Mouse (Mus musculus) midbrain, embryonic 12.5 days (tissue): ENCODE data around the gene Clba1. TPM values are rescaled to one million over a fixed set of nuclear protein-coding genes. Genes with fewer than 3 reads are reported as not detected.

Experiments used
- ATAC-seq: fragments of 200-750 bp; cut with Nextera tagmentation; 2 replicates; pipeline ENCODE4 v1.8.0; 2017; ENCODE audit warnings: low read depth, moderate TSS enrichment, moderate library complexity; ENCODE audit not compliant: low FRiP score
- H3K27ac ChIP-seq: fragments of 300-500 bp; sonication (generic); replicated peaks from 2 replicates; pipeline ENCODE4 v1.5.1; 2016; ENCODE audit warnings: mild to moderate bottlenecking
- H3K27me3 ChIP-seq: fragments of 300-500 bp; sonication (generic); 2 replicates; pipeline ENCODE4 v1.6.1; 2016; ENCODE audit warnings: mild to moderate bottlenecking
- H3K36me3 ChIP-seq: fragments of 300-500 bp; sonication (generic); 2 replicates; pipeline ENCODE4 v1.6.1; 2016
- H3K4me1 ChIP-seq: fragments of 300-500 bp; sonication (generic); 2 replicates; pipeline ENCODE4 v1.6.1; 2016
- H3K4me2 ChIP-seq: fragments of 300-500 bp; sonication (generic); replicated peaks from 2 replicates; pipeline ENCODE4 v1.6.1; 2016; ENCODE audit warnings: mild to moderate bottlenecking, moderate library complexity
- H3K4me3 ChIP-seq: fragments of 300-500 bp; sonication (generic); 2 replicates; pipeline ENCODE4 v1.5.1; 2016; ENCODE audit warnings: mild to moderate bottlenecking
- H3K9ac ChIP-seq: fragments of 300-500 bp; sonication (generic); replicated peaks from 2 replicates; pipeline ENCODE4 v1.6.1; 2016; ENCODE audit warnings: mild to moderate bottlenecking, moderate library complexity
- H3K9me3 ChIP-seq: fragments of 300-500 bp; sonication (generic); 2 replicates; pipeline ENCODE4 v1.6.1; 2016; ENCODE audit warnings: mild to moderate bottlenecking
- WGBS: fragments of 180-500 bp; shearing (Covaris S2); methylation state at CpG from one replicate; pipeline ENCODE4 v1.1.7; 2016; 5-methylcytosine and 5-hydroxymethylcytosine counted together
- polyA plus RNA-seq: library from polyadenylated mRNA; unstranded; fragments of >200 nt; fragmentation: Nextera tagmentation; extraction: Ambion mirVana; gene quantifications from 2 replicates; pipeline ENCODE4 v1.2.1, GENCODE M21; 2016

Clba1 gene
- polyA plus RNA-seq, 1 experiment from 2014 or later: 16.7 TPM

DNA sequence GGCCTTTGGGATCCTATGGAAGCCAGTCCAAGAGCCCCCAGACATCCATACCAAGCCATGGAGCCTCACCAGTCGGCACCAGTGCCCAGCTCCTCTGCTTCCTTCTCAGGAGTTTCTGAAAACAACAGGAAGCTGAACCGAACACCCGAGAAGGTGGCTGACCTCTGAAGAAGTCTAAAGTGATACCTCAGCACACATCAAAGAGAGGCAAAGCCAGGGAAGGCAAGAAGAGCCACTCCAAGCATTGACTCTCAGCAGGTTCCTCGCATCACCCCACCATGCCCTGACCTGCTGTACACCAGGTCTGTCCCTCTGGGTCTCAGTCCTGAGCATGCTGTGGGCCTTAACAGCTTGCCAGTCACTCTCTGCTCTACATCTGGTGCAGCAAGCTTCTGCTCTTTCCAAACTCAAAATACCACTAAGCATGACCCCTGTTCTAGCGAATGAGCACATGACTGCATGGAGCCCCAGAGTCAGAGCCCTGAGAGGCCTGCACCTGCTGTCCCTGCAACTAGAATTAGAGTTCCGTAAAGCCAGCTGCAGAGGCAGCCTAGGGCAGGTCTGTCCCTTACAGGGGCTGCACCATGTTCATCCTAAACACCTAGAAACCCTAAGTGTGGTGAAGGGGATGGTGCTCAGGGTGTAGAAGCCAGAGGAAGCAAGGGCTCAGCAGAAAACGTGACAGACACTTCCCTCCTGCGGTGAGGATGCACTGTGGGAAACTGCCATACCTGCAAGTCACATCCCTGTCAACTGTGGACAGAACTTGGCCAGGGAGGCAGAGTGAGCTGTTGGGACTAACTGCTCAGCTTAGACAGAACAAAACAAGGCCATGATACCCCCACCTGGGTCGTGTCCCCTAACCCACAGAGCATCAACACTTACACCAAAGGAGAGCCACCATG, 48.5 kb downstream of the Clba1 start:
- no peak overlapping the region for H3K9ac ChIP-seq
- H3K4me2 ChIP-seq: no peak overlapping the region
- WGBS: 69% methylated on average over 9 of the region's 9 CpGs
- H3K36me3 ChIP-seq: no peaks in the 10 kb centered on the region
- H3K27ac ChIP-seq: no peak overlapping the region
- no peaks in the 10 kb centered on the region for H3K4me1 ChIP-seq
- H3K27me3 ChIP-seq: no peaks in the 10 kb centered on the region; the same call in 1 of the 2 replicates
- no peak overlapping the region for H3K4me3 ChIP-seq
- no peak for ATAC-seq
- H3K9me3 ChIP-seq: no peaks in the 10 kb centered on the region

DNA sequence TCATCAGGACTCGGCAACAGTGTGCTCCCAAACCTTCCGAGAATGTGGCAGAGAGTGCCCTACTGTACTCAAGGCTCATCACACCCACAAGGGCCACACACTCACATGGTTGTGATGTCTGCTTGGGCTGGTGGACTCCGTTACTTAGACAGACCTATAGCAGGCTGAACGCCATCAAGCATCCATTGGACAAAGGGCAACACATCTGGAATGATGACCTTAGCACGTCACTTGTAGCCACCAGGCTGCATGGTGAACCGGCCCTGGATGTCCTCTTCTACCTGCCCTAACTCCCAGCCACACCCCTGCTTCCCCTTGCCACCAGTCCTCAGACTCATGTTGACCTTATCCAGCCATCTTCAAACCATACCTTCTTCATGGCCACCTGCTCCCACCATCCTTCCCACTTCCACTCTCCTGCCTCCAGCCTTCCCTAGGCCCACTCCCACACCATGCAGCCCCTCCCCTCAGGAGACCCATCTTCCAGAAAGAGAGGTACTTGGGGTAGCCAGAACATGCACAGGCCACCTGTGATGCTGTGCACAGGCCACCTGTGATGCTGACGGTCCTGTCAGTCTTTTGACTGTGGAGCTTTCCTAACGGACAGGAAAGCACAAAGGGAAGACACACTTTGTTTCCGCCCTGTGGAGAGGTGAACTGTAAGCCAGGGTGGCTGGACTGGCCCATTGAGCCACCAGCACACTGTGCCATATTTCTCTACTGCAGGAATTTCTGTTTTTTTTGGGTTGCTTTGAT, 50.0 kb downstream of the Clba1 start:
- no peaks in the 10 kb centered on the region for H3K9me3 ChIP-seq
- H3K9ac ChIP-seq: no peak overlapping the region
- ATAC-seq: no peak
- no peaks in the 10 kb centered on the region for H3K27me3 ChIP-seq
- no peak overlapping the region for H3K27ac ChIP-seq
- H3K4me2 ChIP-seq: no peak overlapping the region
- H3K36me3 ChIP-seq: no peaks in the 10 kb centered on the region
- no peak overlapping the region for H3K4me3 ChIP-seq
- no peaks in the 10 kb centered on the region for H3K4me1 ChIP-seq
- WGBS: 88% methylated on average over 9 of the region's 9 CpGs

DNA sequence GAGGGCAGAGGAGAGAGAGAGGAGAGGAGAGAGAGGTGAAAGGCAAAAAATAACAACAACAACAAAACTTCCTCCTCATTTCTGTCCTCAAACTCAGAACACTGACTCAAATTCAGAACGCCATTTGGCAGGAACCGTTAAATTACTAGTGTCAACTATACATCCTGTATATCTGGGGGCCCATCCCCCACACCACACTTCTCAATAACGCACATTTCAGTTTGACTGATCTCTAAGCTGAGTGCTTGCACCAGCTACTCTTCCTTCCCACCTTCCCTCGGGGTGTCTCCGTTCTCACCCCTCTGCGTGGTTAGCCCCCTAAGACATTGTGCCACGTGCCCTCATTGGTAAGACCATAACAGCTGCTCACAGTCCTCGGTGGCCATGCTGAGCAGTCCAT, 51.2 kb downstream of the Clba1 start:
- Histone ChIP-seq H3K36me3 (no peaks in the 10 kb centered on the region), H3K4me1 (no peaks in the 10 kb centered on the region), H3K4me3 (no peak overlapping the region), H3K27me3 (no peaks in the 10 kb centered on the region), H3K27ac (no peak overlapping the region), H3K4me2 (no peak overlapping the region), H3K9me3 (no peaks in the 10 kb centered on the region), H3K9ac (no peak overlapping the region)
- no peak for ATAC-seq
- WGBS: 83% methylated on average over 8 of the region's 8 CpGs

DNA sequence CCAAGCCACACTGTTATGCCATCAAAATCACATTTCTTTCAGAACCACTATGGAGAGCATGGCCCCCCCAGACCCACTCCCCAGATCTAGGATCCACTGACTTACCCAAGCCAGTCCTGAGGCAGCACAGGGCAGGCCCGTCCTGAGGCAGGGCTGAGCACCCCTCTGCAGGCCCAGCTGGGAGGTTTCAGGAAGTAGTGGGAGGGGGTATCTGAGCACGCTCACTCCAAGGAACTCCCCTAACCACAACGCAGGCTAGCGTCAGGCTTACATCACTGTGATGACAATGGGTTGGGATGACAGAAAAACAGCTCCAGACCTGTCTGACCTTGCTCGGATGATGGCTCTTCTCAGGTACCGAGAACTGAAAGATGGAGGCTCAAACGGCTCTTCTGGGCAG, 52.0 kb downstream of the Clba1 start:
- Histone ChIP-seq H3K9me3 (no peaks in the 10 kb centered on the region), H3K4me2 (no peak overlapping the region), H3K27ac (no peak overlapping the region), H3K4me1 (no peaks in the 10 kb centered on the region), H3K27me3 (peaks cover 5% of the 10 kb centered on the region; the same call in 1 of the 2 replicates), H3K36me3 (no peaks in the 10 kb centered on the region), H3K9ac (no peak overlapping the region), H3K4me3 (no peak overlapping the region)
- ATAC-seq: no peak
- WGBS: 78% methylated on average over 7 of the region's 7 CpGs

DNA sequence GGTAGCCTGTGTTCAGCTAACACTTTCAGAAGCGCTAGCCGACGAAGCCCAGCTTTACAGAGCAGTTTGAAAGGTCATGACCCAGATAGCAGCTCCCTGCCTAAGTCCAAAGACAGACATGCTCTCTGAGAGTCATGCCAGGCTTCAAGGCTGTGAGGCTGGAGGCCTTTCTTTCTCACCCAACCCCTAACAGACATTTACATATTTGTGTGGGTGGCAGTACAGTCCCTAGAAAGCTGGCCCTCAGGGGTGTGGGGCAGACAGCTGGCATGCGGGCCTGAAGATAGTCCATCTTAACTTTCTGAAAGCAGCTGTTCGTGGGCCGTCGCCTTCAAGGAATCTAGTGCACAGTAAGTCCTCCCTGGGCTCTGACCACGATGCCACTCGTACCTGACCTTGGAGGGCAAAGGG, 53.2 kb downstream of the Clba1 start:
- Histone ChIP-seq H3K4me3 (no peak overlapping the region), H3K4me2 (no peak overlapping the region), H3K27ac (no peak overlapping the region), H3K9ac (no peak overlapping the region), H3K36me3 (no peaks in the 10 kb centered on the region), H3K27me3 (peaks cover 5% of the 10 kb centered on the region; the same call in 1 of the 2 replicates), H3K9me3 (no peaks in the 10 kb centered on the region), H3K4me1 (no peaks in the 10 kb centered on the region)
- ATAC-seq: no peak
- 58% methylated on average over 9 of the region's 9 CpGs for WGBS

GRCm38 (mm10) chr12:112864804-112865203, 56.1 kb downstream of the Clba1 start:
- no peaks in the 10 kb centered on the region for H3K9me3 ChIP-seq
- H3K27ac ChIP-seq: no peak overlapping the region
- ATAC-seq: no peak
- H3K4me2 ChIP-seq: no peak overlapping the region
- no peak overlapping the region for H3K4me3 ChIP-seq
- H3K27me3 ChIP-seq: peaks cover 15% of the 10 kb centered on the region; the same call in 1 of the 2 replicates
- H3K36me3 ChIP-seq: no peaks in the 10 kb centered on the region
- 87% methylated on average over 7 of the region's 7 CpGs for WGBS
- H3K9ac ChIP-seq: no peak overlapping the region
- no peaks in the 10 kb centered on the region for H3K4me1 ChIP-seq

Other genes starting within 250 kb of the Clba1 start
- gene Inf2, start 220.2 kb upstream of the Clba1 start, polyA plus RNA-seq: 1.2 and 1.3 TPM in 2 replicates
- 1.5 and 1.9 TPM in 2 replicates for gene Adssl1, start 188.9 kb upstream of the Clba1 start, polyA plus RNA-seq
- 133 and 150 TPM in 2 replicates for gene Siva1, start 164.3 kb upstream of the Clba1 start, polyA plus RNA-seq
- 74.7 and 80.0 TPM in 2 replicates for gene Akt1, start 134.1 kb upstream of the Clba1 start, polyA plus RNA-seq
- 5.2 and 7.3 TPM in 2 replicates for gene Zbtb42, start 130.1 kb upstream of the Clba1 start, polyA plus RNA-seq
- gene Cep170b, start 88.5 kb upstream of the Clba1 start, polyA plus RNA-seq: 15.0 and 16.8 TPM in 2 replicates
- 4.7 and 6.7 TPM in 2 replicates for gene Pld4, start 48.3 kb upstream of the Clba1 start, polyA plus RNA-seq
- 0.25 and 0.37 TPM in 2 replicates for gene Ahnak2, start 6.3 kb upstream of the Clba1 start, polyA plus RNA-seq
- 124 and 132 TPM in 2 replicates for gene Cdca4, start 20.5 kb downstream of the Clba1 start, polyA plus RNA-seq
- not detected in 2 replicates for gene Gpr132, start 59.3 kb downstream of the Clba1 start, polyA plus RNA-seq
- gene Jag2, start 120.8 kb downstream of the Clba1 start, polyA plus RNA-seq: 5.8 and 7.5 TPM in 2 replicates
- gene Nudt14, start 133.2 kb downstream of the Clba1 start, polyA plus RNA-seq: 52.9 and 56.6 TPM in 2 replicates
- 26.8 and 28.6 TPM in 2 replicates for gene Btbd6, start 167.5 kb downstream of the Clba1 start, polyA plus RNA-seq
- gene Brf1, start 191.8 kb downstream of the Clba1 start, polyA plus RNA-seq: 75.9 and 76.2 TPM in 2 replicates
- 27.1 and 29.9 TPM in 2 replicates for gene Pacs2, start 205.6 kb downstream of the Clba1 start, polyA plus RNA-seq